Mouse (Mus musculus) gastrocnemius, postnatal 4 days (tissue): ENCODE data around the gene Rab10. TPM values are rescaled to one million over a fixed set of nuclear protein-coding genes. Genes with fewer than 3 reads are reported as not detected.

Source experiments
- DNase-seq, 2 experiments: peaks; one replicate each; pipeline ENCODE4 v3.0.0; 2021 to 2022; ENCODE audit warnings: low spot score in 2 of 2, mixed read lengths in 2 of 2
- total RNA-seq, 2 experiments: library from RNA; stranded (reverse); gene quantifications; 2 replicates each; pipeline ENCODE4 v1.2.3; 2021

The Rab10 gene
- total RNA-seq, 2 experiments from 2014 or later: 196 to 210 TPM

DNA sequence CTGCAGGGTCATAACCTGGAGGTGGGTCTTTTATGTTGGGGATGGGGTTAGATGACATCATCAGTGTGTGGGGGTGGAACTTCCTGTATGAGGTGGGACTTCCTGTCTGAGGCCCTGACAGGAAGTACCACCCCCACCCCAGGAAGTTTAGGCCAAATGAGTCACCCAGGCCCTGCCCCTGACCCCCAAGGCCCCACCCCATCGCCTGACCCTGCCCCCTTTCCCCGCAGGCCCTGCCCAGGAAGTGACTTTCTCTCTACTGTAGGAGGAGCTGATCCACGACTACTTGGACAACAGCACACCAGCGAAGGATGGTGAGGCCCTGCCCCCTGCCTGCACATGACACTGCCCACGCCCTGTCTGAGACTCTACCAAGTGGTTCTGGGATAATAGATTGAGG is 72.0 kb downstream of the Rab10 start:
- no peak for DNase-seq

DNA sequence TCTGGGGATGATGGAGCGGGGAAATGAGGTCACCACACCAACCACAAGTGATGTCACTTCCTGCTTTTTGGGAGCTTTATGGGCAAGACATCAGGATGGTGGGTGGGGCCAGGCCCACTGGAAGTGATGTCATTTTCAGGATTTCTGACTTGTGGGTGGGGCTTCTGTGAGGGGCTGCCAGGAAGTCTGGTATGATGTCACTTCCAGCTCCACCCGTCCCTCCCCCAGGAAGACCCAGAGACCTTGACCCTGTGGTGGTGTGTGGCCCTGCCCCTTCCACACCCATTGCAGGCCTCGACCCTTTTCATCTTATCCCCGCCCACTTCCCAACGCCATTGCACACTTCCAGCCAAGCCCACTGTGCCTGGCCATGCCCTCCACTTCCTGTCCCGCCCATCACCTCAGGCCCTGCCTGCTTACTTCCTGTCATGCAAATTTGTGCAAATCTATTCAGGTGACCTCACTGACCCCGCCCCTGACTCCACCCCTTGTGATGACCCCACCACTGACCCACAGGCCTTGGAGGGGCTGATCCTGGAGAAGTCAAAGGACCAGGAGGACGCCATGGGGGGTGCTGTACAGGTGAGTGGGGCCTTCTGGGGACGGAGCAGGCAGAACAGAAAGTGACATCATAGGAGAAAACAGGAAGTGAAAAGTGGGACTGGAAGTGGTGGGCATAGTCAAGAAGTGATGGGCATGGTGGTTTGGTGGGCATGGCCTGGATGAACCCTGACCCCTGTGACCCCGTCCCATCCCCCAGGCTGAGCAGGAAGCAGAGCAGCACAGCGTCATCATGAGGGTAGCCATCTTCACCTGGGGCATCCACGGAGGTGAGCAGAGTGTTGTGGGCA is 72.7 kb downstream of the Rab10 start:
- peak in 1 of 2 experiments; percentile 17 for DNase-seq

DNA sequence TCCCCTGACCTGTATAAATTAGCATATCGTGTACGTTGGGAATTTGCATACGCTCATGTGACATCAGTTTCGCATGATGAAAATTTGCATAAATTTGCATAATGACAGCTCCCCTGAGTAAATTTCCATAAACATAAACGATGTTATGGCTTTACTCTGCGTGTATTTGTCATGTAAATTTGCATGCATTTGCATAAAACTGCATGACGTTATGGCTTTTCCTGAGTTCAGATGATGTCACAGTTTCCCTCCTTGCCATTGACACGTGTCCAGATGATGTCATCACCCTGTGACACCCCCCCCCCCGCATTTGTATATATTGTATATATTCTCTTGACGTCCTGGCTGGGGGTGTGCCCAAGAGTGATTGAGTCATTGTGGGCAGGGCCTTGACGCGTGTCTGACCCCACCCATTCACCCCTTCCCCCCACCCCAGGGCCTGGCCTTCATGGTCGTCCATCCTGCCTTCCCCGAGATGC is 73.6 kb downstream of the Rab10 start:
- no peak for DNase-seq

DNA sequence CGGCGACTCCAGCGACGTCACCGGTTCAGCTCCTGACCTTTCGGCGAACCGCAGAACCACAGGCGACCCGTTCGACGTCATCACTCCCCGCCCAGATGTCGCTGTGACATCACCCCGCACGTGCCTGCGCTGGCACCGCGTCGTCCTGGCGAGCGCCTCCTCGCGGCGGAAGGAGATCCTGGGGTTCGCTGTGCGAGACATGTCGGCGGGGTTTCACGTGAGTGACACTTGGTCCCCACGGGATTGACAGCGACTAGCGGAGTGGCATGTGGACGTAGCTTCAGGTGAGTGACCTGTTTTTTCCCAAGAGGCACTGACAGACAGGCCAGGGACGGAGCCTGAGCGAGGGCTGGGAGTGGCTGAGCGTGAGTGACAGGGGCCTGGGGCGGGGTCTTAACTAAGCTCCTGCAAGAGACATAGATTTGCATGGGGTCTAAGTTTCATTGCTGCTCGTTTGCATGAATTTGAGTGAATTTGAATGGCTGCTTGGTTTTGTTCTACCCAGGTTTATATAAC is 74.1 kb downstream of the Rab10 start:
- peak; percentile 88 to 95 for DNase-seq

DNA sequence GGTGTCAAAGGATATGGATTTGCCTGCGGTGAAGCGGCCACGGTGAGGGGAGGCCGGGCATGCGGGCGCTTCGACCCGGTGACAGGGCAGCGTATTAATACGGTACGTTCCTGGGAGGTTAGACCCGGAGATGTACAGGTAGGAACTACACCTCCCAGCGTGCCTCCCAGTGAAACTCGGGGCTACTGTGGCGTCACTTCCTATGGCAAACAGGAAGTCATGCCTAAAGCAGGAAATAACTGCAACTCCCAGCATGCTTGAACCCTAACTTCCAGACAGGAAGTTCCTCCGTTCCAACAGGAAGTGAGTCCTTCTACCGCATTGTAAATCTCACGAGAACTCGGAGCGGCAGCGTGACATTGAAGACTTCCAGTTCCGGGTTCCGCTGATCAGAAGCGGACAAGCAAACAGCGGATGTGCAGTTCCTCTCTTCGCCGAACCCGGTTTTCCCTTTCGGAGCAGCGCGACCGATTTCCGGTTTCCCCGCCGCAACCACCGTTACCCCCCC is 74.6 kb downstream of the Rab10 start:
- peak; percentile 35 to 83 for DNase-seq

DNA sequence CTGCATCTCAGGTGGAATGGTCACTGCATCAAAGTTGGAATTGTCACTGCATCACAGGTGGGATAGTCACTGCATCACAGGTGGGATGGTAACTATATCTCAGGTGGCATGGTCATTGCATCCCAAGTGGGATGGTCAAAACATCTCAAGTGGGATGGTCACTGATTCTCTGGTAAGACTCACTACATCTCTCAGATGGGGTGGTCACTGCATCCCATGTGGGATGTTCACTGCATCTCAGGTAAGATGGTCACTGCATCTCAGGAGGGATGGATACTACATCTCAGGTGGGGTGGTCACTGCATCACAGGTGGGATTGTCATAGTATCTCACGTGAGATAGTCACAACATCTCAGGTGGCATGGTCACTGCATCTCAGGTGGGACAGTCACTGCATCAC is 75.7 kb downstream of the Rab10 start:
- DNase-seq: no peak

DNA sequence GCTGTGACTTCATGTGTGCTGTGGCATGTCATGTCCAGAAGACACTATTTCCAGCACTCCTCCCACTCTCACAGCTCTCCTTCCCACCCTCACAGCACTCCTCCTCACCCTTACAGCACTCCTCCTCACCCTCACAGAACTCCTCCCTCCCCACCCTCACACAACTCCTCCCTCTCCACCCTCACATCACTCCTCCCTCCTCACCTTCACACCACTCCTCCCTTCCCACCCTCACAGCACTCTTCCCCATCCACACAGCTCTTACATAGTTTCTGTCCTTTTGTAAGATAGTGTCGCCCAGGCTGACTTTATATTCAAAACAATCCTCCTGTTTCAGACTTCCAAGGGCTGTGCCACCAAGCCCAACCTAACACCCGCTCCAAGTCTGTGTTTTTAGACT is 86.4 kb downstream of the Rab10 start:
- DNase-seq: no peak

DNA sequence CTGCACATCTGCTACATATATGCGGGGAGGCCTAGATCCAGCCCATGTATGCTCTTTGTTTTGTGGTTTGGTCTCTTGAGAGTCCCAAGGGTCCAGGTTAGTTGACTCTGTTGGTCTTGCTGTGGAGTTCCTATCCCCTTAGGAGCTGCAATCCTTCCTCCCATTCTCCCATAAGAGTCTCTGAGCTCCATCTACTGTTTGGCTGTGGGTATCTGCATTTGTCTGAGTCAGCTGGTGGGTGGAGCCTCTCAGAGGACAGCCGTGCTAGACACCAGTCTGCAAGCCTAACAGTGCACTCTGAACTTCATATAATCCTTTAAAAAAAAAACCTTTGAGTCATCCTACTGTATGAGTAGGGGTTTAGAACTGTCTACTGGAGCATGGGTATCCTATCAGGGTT is 99.6 kb downstream of the Rab10 start:
- DNase-seq: no peak

DNA sequence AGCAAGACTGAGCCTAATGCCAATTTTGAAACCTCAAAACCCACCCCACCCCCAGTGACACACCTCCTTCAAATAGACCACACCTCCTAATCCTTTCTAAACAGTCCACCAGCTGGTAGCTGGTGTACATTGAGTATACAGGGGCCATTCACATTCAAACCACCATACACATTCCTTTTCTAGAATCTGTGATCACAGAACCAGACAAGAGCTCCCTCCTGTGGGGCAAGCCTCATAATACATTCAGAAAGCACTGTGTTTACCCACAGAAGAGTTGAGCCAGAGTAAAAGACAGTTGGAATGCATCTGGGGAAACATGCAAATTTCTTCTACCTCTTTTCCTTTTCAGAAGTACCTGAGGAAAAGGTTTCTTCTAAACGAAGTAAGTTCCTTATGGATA is 100.6 kb downstream of the Rab10 start:
- DNase-seq: no peak

Other genes starting within 250 kb of the Rab10 start
- gene Kif3c, start 55.2 kb upstream of the Rab10 start, total RNA-seq: 10 to 100 TPM; 12.7 to 12.8 TPM
- 10 to 100 TPM; 25.3 to 29.7 TPM for gene Asxl2, start 116.9 kb upstream of the Rab10 start, total RNA-seq